Mouse (Mus musculus) inflammation-experienced regulatory T-cells, adult 16 weeks (primary cell): Measurements from ENCODE around the gene Defb30. TPM values are rescaled to one million over a fixed set of nuclear protein-coding genes. Genes with fewer than 3 reads are reported as not detected.

Experiments
- polyA plus RNA-seq: library from polyadenylated mRNA; unstranded; fragments of 100-300 nt; shearing (Covaris generic); gene quantifications from one replicate; pipeline ENCODE4 v1.2.1, GENCODE M21; 2017

Gene Defb30
- not detected for polyA plus RNA-seq

DNA sequence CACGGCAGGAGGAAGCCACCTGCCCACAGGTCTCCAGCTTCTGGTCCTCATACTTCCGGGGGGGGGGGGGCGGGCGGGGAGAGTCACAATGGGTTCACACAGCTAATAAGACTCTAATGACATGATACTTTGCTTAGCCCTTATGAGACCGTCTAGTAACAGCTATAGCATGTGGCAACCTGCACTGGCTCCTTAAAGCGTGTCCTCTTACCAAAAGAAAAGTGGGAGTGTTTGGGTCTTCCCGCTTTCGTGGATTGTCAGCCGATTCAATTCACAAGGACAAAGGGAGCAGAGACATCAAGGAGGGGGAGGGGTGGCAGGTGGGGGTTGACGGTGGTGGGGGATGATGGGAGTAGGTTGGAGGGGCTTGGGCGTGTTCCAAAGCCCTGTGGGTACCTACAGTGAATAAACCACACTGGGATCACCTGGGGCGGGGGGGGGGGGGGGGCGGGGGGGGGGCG is at the start of gene Defb30:
TSS of gene Defb30 (minus strand) at position 51 of the 461 bp plus-strand sequence.

DNA sequence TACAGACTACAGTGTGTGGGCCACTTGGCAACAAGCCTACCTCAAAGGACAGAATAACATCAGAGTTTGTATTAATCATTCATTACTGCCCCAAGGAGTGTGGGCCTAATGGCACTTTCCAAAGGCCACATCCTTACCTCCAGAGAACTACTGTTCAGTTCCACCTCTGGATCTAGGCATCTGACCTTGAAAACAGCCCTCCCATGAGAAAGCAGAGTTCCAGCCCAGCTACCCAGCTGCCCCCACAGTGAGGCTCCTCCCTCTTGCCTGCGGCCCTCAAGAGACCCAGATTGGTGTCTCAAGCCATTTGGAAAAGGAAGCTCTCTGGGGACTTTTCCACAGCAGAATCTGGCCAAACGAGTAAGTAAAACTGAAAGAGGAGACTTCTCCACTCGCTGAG is 3.1 kb downstream of the Defb30 start, which contains the start of gene Defb42:
TSS of gene Defb42 (plus strand) at position 301 of the 400 bp plus-strand sequence.

DNA sequence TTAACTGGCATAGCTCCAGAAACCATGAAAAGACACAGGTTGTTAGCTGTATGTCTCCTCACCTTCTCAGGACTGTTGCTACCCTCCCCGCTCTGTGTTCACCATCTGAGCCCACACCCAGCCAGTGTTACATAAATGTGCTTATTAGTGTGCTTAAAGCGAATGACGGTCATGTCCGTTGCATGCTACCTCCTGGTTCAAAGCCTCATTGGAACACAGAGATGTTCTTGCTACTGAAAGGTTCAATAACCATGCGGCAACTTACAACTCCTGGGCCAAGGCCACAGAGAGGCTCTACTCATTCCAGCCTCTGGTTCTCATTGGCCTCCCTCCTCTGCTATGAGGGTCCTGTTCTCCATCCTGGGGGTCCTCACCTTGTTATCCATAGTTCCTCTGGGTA is 38.3 kb downstream of the Defb30 start, which contains the start of gene Defb43:
TSS of gene Defb43 (plus strand) at position 301 of the 400 bp plus-strand sequence.

DNA sequence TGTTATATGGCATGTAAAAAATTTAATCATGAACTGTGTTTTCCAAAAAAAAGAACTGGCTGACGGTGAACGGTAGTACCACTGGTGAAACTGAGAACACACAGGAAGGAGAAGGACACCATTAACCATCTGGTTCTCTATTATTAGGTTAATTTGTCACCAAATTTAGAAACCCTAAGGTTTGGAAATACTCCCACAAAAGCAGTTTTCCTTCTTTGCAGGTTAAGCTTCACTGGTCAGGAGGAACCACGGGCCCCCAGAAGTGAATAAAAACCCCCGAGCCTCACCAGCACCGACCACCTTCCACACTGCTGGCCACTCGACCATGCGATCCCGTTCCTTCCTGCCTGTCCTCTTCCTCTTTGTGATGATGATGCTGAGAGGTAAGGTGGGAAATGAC is 52.0 kb downstream of the Defb30 start, which contains the start of gene Defb47:
TSS of gene Defb47 (plus strand) at position 301 of the 400 bp plus-strand sequence.

DNA sequence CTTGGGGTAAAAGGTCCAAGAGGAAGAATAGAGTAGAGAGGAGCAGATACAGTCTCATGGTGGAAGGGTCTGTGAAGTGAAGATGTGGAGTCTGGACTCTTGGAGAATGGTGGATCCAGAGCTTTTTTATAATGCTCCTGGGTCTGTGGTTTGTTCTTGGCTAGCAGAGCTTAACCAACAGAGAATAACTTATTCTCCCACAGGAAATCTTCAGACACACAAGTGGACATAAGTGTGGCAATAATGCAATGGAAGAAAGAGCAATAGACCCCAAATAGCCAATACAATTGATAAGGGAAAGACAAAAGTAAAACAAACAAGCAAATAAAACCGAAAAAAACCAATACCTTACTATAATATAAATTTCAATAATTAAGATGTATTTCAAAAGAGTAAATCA is 65.3 kb downstream of the Defb30 start, which contains the start of gene Defb48:
TSS of gene Defb48 (minus strand) at position 101 of the 400 bp plus-strand sequence.

Other genes with a start within 250 kb of the Defb30 start
- 13.3 TPM for gene Wdfy2, start 212.3 kb downstream of the Defb30 start, polyA plus RNA-seq
- gene Defb48, start 65.5 kb downstream of the Defb30 start, polyA plus RNA-seq = not detected
- gene Defb47, start 51.9 kb downstream of the Defb30 start, polyA plus RNA-seq = not detected
- gene Defb43, start 38.2 kb downstream of the Defb30 start, polyA plus RNA-seq = not detected
- gene Defb42, start 3.0 kb downstream of the Defb30 start, polyA plus RNA-seq = not detected